Mouse (Mus musculus) olfactory bulb, adult 2 months (tissue): ENCODE data around the gene Tbrg4. TPM values are rescaled to one million over a fixed set of nuclear protein-coding genes. Genes with fewer than 3 reads are reported as not detected.

Experiments
- H3K27ac ChIP-seq: fragments of 200-500 bp; 2 replicates; pipeline ENCODE4 v1.5.1; 2012; ENCODE audit warnings: low read depth, low read length; ENCODE audit not compliant: insufficient read depth
- H3K4me1 ChIP-seq: fragments of 200-500 bp; 2 replicates; pipeline ENCODE4 v1.6.1; 2012; ENCODE audit warnings: low read length; ENCODE audit not compliant: control insufficient read depth, insufficient read depth
- H3K4me3 ChIP-seq: fragments of 200-500 bp; 2 replicates; pipeline ENCODE4 v1.5.1; 2012; ENCODE audit warnings: mild to moderate bottlenecking, low read depth, low read length, moderate library complexity; ENCODE audit not compliant: insufficient read depth
- CTCF ChIP-seq: fragments of 200-500 bp; IDR thresholded peaks from 2 replicates; pipeline ENCODE4 v1.5.1; 2012; ENCODE audit warnings: low read depth, mild to moderate bottlenecking, low read length, moderate library complexity; ENCODE audit not compliant: insufficient read depth
- POLR2A ChIP-seq: fragments of 200-500 bp; IDR thresholded peaks from 2 replicates; pipeline ENCODE4 v1.6.1; 2012; ENCODE audit warnings: mild to moderate bottlenecking, low read depth, low read length, moderate library complexity; ENCODE audit not compliant: insufficient read depth
- WGBS: fragments of 180-500 bp; shearing (Covaris S2); methylation state at CpG from one replicate; pipeline ENCODE4 v1.1.7; 2018; 5-methylcytosine and 5-hydroxymethylcytosine counted together
- polyA plus RNA-seq: library from polyadenylated mRNA; stranded (reverse); fragments of >200 nt; gene quantifications from 2 replicates; pipeline ENCODE4 v1.2.4, GENCODE M21; 2012; ENCODE audit warnings: low replicate concordance; ENCODE audit not compliant: missing spikeins, insufficient read depth, insufficient read length

Tbrg4 gene
- polyA plus RNA-seq, 1 experiment, result not detected

DNA sequence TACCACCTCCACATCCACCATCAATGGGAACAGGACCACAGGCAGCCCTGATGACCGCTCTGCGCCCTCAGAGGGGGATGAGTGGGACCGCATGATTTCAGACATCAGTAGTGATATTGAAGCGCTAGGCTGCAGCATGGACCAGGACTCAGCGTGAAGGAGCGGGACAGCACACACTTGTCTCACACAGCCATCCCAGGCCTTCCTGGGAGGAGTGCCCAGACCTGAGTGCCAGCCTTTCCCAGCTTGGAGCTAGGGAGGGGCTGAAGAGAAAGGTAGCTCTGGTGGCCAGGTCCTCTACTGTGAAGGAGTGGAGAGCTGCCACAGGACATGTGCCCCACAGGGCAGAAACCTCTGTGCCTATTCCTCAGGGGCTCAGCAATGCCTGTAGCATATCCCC lies 29.7 kb downstream of the Tbrg4 start:
- H3K4me3 ChIP-seq, result no peak overlapping the region
- no peak overlapping the region for H3K27ac ChIP-seq
- WGBS, result 97% methylated on average over 6 of the region's 6 CpGs
- TF ChIP-seq POLR2A (no peak), CTCF (no peak)
- H3K4me1 ChIP-seq, result peaks cover 52% of the 10 kb centered on the region

DNA sequence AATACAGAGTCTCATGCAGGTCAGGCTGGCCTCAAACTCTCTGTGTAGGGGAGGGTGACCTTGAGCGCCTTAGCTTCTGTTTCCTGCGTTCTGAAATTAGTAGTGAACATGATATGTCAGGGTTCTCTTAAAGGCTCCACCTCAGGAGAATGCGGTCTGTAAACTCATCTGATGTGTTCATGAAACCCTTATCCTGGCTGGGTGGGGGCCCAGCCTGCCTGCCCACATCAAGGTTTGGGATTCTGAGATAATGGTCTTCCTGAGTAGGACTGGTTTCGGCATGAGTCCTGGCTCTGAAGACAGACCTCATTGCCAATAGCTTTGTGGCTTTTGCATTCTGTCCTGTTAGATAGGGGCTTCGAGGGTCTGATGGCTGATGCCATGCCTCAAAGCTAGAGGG lies 30.5 kb downstream of the Tbrg4 start:
- TF ChIP-seq POLR2A (no peak), CTCF (no peak)
- 92% methylated on average over 5 of the region's 5 CpGs for WGBS
- Histone ChIP-seq H3K4me3 (no peak overlapping the region), H3K27ac (no peak overlapping the region), H3K4me1 (peaks cover 46% of the 10 kb centered on the region)

DNA sequence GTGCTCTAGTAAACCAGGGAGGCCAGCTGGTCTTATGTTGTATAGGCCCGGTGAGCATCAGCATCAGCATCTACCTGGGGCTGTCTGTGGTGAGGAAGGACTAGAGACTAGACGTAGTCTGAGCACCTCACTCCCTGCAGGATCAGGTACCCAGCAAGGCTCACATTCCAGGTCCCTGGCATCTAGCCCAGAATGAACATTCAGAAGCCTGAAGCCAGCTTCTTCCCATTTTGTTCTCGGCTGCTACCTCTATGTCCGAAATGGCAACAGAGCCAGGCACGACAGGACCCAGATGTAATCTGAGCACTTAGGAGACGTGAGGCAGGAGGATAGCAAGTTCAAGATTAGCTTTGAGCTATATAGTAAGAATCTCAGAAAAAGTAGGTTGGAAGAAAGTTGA lies 31.0 kb downstream of the Tbrg4 start:
- H3K27ac ChIP-seq, result no peak overlapping the region
- TF ChIP-seq POLR2A (no peak), CTCF (no peak)
- H3K4me3 ChIP-seq, result no peak overlapping the region
- peaks cover 42% of the 10 kb centered on the region for H3K4me1 ChIP-seq
- 78% methylated on average over 6 of the region's 6 CpGs for WGBS

DNA sequence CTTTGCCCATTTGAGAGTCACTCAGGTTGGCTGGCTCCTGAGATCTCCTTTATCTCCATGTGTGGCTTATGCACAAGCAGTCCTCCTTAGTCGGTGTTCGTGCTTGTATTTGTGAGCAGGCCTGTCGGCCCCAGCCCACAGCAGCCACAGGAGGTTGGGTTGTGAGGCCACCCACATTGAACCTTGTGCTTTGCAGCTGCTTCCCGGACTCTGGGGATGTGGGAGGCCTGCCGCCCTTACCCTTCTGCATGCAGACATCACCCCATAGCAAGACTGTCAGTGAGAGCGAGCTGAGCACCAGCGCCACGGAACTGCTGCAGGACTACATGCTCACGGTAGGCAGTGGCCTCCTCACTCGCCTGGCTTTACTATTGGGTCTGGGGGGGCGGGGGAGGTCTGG lies 32.5 kb downstream of the Tbrg4 start:
- TF ChIP-seq POLR2A, result no peak
- TF ChIP-seq CTCF, result no peak

DNA sequence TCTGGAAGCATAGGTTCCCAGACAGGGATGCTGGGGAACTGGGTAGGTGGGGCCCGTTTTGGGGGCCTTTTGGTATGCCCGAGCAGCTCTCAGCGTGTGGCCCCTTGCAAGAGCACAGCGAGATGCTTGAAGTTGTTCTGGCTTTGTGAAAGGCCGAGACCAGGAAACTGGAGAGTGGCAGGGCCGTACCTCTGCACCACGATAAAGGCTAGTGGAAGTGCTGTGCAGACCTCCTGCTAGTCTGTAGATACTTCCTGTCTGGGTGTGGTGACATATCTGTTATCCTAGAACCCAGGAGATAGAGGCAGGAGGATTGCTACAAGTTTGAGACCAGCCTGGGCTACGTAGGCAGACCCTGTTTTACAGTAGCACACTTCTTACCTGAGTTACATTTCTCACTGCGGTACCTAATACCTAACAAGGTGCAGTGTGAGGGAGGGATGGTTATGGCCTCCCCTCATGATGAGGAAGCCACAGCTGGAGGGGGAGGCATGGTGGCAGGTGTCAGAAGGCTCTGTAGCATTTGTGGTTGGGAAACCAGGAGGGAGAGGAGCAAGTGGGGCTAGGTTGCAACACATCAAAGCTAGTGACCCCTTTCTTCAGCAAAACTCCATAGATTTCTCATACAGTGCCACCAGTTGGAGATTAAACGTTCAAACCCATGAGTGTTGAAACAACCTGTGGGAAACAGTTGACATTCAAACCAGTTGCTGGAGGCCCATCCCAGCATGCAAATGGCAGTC lies 34.8 kb downstream of the Tbrg4 start:
- peaks cover 18% of the 10 kb centered on the region for H3K4me1 ChIP-seq
- TF ChIP-seq POLR2A, result no peak
- TF ChIP-seq CTCF, result no peak
- 81% methylated on average over 10 of the region's 10 CpGs for WGBS
- no peak overlapping the region for H3K4me3 ChIP-seq
- no peak overlapping the region for H3K27ac ChIP-seq

More for the DNA sequence above, 32.5 kb downstream of the Tbrg4 start:
- H3K27ac ChIP-seq, result peak overlapping the region; percentile 39
- H3K4me1 ChIP-seq, result peaks cover 27% of the 10 kb centered on the region
- H3K4me3 ChIP-seq, result no peak overlapping the region
- WGBS, result 39% methylated on average over 11 of the region's 11 CpGs

DNA sequence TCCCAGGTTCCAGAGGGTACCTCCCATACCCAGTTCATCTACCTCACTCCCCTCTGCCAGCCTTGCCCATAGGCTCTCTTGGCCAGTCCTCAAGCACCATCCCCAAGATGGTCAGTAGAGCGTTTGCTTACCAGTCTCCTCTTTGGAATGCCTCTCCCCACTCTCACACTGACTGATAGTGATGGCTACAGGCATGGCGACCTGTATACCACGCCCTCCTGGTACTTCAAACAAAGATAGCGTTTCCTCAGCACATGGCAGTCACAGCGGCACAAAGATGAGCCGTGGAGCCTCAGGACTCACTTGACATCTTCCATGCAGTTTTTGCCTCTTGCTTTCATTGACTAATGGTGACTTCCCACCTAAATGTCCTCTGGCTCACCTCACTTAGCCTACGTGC lies 36.0 kb downstream of the Tbrg4 start:
- TF ChIP-seq POLR2A, result no peak
- no peak for TF ChIP-seq CTCF
- 92% methylated on average over 7 of the region's 7 CpGs for WGBS
- H3K4me1 ChIP-seq, result peaks cover 20% of the 10 kb centered on the region

DNA sequence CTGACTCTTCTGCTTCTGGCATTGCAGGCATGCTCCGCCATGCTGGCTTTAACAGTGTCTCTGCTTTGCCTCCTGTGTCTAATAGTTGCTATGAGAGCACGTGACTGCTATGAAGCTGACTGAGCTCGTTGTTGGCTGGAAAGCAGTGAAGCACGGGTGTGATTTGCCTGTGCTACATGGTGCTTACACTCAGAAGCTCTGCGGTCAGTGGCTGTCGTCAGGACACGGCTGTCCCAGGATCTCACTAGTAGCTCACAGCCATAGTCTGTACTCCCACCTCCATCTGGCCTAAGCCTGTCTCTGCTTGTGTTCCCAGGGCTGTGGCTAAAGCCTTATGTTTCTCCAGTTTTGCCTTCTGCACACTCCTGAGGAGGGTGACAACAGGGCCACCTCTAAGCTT lies 37.6 kb downstream of the Tbrg4 start:
- Histone ChIP-seq H3K27ac (no peak overlapping the region), H3K4me1 (peaks cover 11% of the 10 kb centered on the region), H3K4me3 (no peak overlapping the region)
- WGBS, result 84% methylated on average over 7 of the region's 7 CpGs
- TF ChIP-seq POLR2A (no peak), CTCF (no peak)

More for the DNA sequence above, 36.0 kb downstream of the Tbrg4 start:
- H3K4me3 ChIP-seq, result no peak overlapping the region
- H3K27ac ChIP-seq, result no peak overlapping the region

DNA sequence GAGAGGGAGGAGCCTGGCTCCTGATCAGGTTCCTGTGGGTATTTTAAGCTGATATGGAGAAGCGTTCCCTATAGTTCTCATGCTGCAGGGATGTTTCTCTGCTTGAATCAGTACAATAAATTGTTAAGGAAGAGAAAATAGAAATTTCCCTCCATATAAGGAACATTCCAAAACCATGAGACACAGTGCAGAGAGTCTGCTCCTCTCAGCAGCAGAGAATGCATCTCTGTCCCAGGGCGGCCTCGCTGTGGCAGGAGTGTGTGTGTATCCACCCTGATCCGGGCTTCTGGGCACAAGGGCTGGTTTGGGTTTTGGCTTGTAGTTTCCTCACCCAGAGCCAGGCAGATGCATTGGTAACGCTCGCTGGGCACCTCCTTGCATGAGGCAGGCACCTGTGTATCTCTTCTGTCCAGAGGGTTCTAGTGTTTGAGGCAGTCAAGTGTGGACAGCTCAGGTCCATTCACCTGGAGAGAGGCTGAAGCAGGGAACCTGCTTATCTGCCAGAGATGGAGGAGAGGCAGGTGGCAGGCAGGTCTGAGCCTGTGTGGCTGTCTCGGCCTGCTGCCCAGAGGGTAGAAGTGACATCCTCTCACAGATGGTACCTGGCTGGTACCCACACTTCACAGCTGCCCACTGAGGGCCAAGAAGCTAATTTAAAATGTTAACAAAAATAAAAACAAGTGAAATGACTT lies 38.5 kb downstream of the Tbrg4 start:
- H3K27ac ChIP-seq, result no peak overlapping the region
- 88% methylated on average over 7 of the region's 7 CpGs for WGBS
- no peak overlapping the region for H3K4me3 ChIP-seq
- H3K4me1 ChIP-seq, result peaks cover 5% of the 10 kb centered on the region
- TF ChIP-seq POLR2A, result no peak
- TF ChIP-seq CTCF, result no peak

DNA sequence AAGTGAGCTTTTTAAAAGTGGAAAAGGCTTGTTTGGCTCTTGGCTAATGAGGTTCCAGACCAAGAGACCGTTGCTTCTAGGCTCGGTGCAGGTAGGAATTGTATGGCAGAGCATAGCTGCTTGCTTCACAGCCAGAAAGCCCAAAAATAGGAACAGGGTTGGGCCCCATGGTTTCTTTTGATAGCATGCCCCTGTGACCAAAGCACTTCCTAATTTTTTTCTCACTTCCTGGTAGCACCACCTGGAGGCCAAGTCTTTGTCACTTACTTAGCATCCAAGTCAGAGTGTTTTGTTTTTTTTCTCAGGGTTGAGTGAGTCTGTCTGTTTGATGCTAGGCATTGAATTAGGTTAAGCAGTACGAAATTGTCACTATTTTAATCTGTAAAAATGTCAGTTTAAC lies 39.2 kb downstream of the Tbrg4 start:
- peaks cover 5% of the 10 kb centered on the region for H3K4me1 ChIP-seq
- H3K27ac ChIP-seq, result no peak overlapping the region
- TF ChIP-seq POLR2A (no peak), CTCF (no peak)
- 68% methylated on average over 3 of the region's 3 CpGs for WGBS
- no peak overlapping the region for H3K4me3 ChIP-seq
